Mouse (Mus musculus): ENCODE measurements around the gene Cenpc1. TPM values are rescaled to one million over a fixed set of nuclear protein-coding genes. Genes with fewer than 3 reads are reported as not detected.

The Cenpc1 gene
- 52.9 TPM for polyA plus RNA-seq (2014; fragmentation: Illumina TruSeq; extraction: RNeasy Lipid Tissue Mini Kit (QIAGEN cat#74804))

GRCm38 (mm10) chr5:86065101-86065875, at the start of gene Cenpc1:
Gene Cenpc1 (minus strand): TSS chr5:86065583.

GRCm38 (mm10) chr5:86071538-86071937, 6.2 kb upstream of the Cenpc1 start, which contains the start of gene Stap1:
Gene Stap1 (plus strand): TSS chr5:86071746.

Other genes starting within 250 kb of the Cenpc1 start
- 3.6 TPM for gene Stap1, start 6.2 kb upstream of the Cenpc1 start, polyA plus RNA-seq (2014; fragmentation: Illumina TruSeq; extraction: RNeasy Lipid Tissue Mini Kit (QIAGEN cat#74804))
- gene Uba6, start 107.2 kb upstream of the Cenpc1 start, polyA plus RNA-seq (2014; fragmentation: Illumina TruSeq; extraction: RNeasy Lipid Tissue Mini Kit (QIAGEN cat#74804)), result 93.8 TPM
- 2.3 TPM for gene Gnrhr, start 132.3 kb upstream of the Cenpc1 start, polyA plus RNA-seq (2014; fragmentation: Illumina TruSeq; extraction: RNeasy Lipid Tissue Mini Kit (QIAGEN cat#74804))
- not detected for gene Tmprss11c, start 223.7 kb upstream of the Cenpc1 start, polyA plus RNA-seq (2014; fragmentation: Illumina TruSeq; extraction: RNeasy Lipid Tissue Mini Kit (QIAGEN cat#74804))

Data from ovary, adult 10 weeks (tissue).